Mouse (Mus musculus) heart, postnatal 0 days (tissue): ENCODE measurements around the gene Zfp367.

Source experiments
- CTCF ChIP-seq: IDR thresholded peaks from 2 replicates; pipeline ENCODE4 v1.5.1; 2016; ENCODE audit warnings: antibody characterized with exemption, control low read depth, low read depth
- EP300 ChIP-seq: IDR thresholded peaks from 2 replicates; pipeline ENCODE4 v1.6.1; 2016; ENCODE audit warnings: antibody characterized with exemption, low read depth

- TF ChIP-seq CTCF (no peak), EP300 (no peak)
Observed at GRCm38 (mm10) chr13:64156966-64157365, 4.0 kb upstream of the Zfp367 start.
